Mouse (Mus musculus) left cerebral cortex, postnatal 25 days (tissue): ENCODE data around the gene Btnl10. TPM values are rescaled to one million over a fixed set of nuclear protein-coding genes. Genes with fewer than 3 reads are reported as not detected.
A peak's percentile ranks its signal among the peaks of the same experiment; 100 is the strongest.

Experiments used
- DNase-seq, 2 experiments: peaks; one replicate each; pipeline ENCODE4 v3.0.0; 2022; ENCODE audit warnings: low spot score in 2 of 2, mixed read lengths in 1 of 2
- intact Hi-C: fragments of 180-260 bp; cut with DNase I; formaldehyde crosslinking; loops from one replicate; pipeline ENCODE4 v1.15.1; 2025
- total RNA-seq, 2 experiments: library from RNA; stranded (reverse); gene quantifications; 2 replicates each; pipeline ENCODE4 v1.2.3; 2021

Gene Btnl10
- total RNA-seq, 2 experiments from 2014 or later = not detected

GRCm38 (mm10) chr11:58955143-58955867 is 37.6 kb downstream of the Btnl10 start:
- no peak for DNase-seq

DNA sequence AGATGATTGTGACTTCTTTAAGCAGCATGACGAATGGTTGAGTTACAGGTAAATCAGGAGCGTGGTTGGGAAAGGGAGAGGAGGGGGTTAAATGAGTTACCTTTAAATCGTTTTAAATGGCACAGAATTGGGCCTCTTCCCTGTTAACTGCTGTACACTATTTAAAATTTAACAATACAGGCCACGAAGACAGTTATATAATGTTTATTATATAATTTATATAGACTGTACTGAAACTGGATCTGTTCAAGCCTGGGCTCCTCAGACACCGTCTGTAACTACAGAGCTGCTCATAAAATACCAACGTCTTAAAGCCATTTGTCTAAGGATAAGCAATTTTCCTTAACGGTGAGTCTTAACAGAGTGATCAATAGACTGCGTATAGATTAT is 38.2 kb downstream of the Btnl10 start:
- DNase-seq = no peak
- intact Hi-C loops = no loop called here

More at GRCm38 (mm10) chr11:58955143-58955867, 37.6 kb downstream of the Btnl10 start:
- intact Hi-C loops = no loop called here

DNA sequence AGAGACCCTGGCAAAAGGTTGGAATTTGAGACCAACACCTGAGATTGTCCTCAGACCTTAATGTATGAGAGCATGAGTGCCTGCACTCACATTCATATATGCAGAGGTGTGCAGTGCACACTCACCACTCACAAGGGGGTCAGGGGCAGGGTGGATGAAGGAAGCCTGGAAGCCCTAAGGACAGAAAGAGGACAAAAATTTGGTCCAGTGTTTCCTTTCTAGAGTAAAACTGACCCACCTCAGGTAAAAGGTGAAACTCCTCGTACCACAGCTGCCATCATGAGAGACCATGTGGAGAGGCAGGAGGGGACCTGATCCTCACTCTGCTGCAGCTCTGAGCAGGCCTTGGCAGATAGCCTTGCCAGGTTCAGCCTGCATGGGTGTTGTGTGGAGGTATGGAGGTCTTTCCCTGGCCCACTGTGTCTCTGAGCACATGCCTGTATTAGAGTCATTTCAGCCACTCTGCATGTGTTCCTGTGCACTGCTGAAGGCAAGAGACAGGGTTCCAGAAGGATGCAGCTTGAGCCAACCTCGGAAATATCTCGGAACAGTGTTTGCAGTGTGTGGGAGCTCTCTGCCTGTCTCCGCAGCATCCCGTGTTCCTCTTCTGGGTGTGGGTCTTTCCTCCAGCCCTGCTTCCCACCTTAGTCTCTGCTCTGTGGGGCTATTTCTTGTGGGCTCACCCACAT is 39.7 kb downstream of the Btnl10 start:
- DNase-seq = peak in 1 of 2 experiments; percentile 70
- intact Hi-C loops = no loop called here

DNA sequence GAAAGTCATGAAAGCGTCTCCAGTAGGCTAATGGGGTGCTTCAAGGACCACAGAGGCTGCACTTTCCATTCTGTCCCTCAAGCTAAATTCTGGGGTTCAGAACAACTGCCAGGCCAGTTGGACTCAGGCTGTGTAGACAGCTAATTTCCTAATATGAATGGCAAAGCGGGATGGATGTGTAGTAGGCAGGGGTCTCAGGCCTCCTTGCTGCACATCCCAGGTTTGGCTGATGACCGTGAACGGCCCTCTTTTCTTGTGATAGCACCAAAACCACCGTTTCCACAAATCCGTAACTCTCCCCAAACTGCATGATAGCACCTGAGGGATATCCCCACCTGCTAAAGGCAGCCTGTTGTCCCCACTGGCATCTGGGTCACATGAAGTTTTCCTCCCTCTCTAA is 40.8 kb downstream of the Btnl10 start:
- intact Hi-C loops = no loop called here
- no peak for DNase-seq

DNA sequence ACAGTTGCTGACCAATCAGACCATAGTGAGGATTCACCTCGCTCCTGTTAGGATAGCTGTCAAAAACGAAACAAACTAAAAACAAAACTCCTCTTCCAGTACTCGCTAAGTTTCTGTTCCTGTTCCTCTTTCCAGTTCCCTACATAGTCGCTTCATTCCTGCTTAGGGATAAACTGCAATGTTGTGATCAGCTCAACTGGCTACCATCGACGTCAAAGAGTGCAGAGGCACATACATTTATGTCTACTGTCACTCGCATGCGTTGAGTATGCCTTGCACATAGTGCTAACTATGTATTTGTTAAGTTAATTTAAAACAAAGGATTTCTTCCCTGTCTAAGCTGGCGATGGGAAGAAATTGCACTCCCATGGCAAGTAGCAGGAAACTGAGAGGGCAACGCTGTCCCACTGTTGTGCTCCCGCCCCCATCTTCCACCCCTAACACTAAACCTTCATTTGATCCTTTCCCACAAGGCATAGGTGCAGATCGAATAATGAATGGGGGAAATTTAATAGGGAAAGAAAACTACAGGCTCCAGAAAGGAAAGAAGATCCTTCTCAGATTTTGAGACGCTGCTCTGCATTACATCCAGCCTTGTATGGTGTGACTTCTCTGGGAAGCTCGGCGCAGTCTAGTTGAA is 41.6 kb downstream of the Btnl10 start:
- DNase-seq = no peak
- intact Hi-C loops = no loop called here

GRCm38 (mm10) chr11:58959921-58960465 is 42.3 kb downstream of the Btnl10 start:
- DNase-seq = peak; percentile 77 to 88
- intact Hi-C loops = no loop called here

- intact Hi-C loops = no loop called here
- DNase-seq = no peak
These were observed 43.9 kb downstream of the Btnl10 start for GRCm38 (mm10) chr11:58961364-58962177.

GRCm38 (mm10) chr11:58963543-58963942 is 45.8 kb downstream of the Btnl10 start:
- intact Hi-C loops = no loop called here
- no peak for DNase-seq

GRCm38 (mm10) chr11:58964216-58964615 is 46.5 kb downstream of the Btnl10 start:
- no peak for DNase-seq
- intact Hi-C loops = no loop called here

DNA sequence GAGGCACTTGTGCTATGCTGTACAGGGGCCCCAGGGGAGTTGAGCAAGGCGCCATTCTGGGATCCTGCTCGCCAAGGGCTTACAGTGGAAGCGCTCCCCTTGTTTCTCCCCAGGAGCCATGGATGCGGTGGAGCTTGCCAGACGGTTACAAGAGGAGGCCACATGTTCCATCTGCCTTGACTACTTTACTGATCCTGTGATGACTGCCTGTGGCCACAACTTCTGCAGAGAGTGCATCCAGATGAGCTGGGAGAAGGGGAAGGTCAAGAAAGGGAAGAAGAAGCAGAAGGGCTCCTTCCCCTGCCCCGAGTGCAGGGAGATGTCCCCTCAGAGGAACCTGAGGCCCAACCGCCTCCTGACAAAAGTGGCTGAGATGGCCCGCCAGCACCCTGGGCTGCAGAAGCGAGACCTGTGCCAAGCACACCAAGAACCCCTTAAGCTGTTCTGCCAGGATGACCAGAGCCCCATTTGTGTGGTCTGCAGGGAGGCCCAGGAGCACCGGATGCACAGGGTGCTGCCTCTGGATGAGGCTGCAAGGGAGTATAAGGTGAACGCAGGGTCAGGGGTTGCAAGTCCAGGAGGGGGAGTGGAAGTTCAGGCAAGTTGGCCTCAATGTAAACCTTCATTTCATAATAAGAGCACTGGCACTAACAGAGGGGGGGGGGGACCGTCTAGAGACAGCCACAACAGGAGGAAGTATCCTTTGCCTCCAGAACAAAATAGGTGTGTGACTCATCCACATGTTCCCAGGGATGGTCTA is 47.5 kb downstream of the Btnl10 start:
- DNase-seq = no peak
- intact Hi-C loops = loop anchor here (5.0 kb wide), 1 partner anchor 217 kb away; the partner anchor contains the start of gene Gjc2

GRCm38 (mm10) chr11:58967346-58967745 is 49.6 kb downstream of the Btnl10 start:
- no peak for DNase-seq
- intact Hi-C loops = loop anchor here (5.0 kb wide), 1 partner anchor 215 kb away; the partner anchor contains the start of gene Gjc2

GRCm38 (mm10) chr11:58968551-58968950 is 50.8 kb downstream of the Btnl10 start:
- intact Hi-C loops = loop anchor here (5.0 kb wide), 1 partner anchor 214 kb away; the partner anchor contains the start of gene Gjc2
- DNase-seq = no peak

- intact Hi-C loops = loop anchor here (5.0 kb wide), 1 partner anchor 213 kb away; the partner anchor contains the start of gene Gjc2
- DNase-seq = no peak
These were observed 51.3 kb downstream of the Btnl10 start for GRCm38 (mm10) chr11:58969027-58969426.

DNA sequence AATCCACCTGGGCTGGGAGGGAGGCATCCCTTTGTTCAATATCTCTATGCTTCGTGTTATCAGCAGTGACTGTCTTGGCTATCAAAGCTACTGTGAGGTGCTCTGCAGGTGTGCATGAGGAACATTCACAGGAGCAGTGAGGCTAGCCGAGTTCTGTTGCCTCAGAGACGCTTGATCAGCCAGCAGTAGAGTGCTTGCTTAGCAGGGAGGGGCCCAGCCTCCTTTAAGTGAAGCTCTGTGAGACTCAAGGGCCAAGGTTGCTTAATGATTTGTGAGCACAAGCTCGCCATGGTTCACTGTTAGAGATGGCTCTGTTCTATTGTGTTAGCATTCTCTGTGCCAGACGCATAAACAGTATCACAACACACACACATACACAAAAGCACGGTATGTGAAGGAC is 52.0 kb downstream of the Btnl10 start:
- intact Hi-C loops = loop anchor here (5.0 kb wide), 1 partner anchor 213 kb away; the partner anchor contains the start of gene Gjc2
- no peak for DNase-seq

GRCm38 (mm10) chr11:58970831-58971530 is 53.3 kb downstream of the Btnl10 start:
- intact Hi-C loops = no loop called here
- no peak for DNase-seq

DNA sequence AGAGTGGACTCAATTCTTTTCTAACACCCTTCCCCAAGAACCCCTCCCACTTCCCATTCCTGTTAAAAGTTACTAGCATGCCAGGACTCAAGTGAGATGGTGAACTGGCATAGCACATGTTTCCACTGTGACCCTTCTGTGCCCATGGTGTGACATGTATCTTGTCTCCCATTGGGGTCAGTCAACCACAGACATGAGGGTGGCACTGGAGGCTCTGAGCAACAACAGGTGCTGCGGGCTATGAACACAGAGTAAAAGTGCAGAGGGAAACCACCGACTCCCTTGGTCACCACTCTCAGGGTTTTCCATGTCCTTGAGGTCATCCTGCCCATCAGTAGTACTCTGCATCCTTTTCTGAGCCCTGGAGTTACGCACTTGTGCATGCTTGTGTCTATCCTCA is 54.1 kb downstream of the Btnl10 start:
- intact Hi-C loops = no loop called here
- DNase-seq = no peak

- intact Hi-C loops = no loop called here
- no peak for DNase-seq
These were observed 56.7 kb downstream of the Btnl10 start for GRCm38 (mm10) chr11:58974414-58974813.
